Mouse (Mus musculus) ovary, adult 18-20 months (tissue): ENCODE data around the gene Fosl1.

Experiments used
- DNase-seq: peaks from one replicate; pipeline ENCODE4 v3.0.0; 2022; ENCODE audit warnings: low spot score, mixed read lengths

The Fosl1 gene

DNA sequence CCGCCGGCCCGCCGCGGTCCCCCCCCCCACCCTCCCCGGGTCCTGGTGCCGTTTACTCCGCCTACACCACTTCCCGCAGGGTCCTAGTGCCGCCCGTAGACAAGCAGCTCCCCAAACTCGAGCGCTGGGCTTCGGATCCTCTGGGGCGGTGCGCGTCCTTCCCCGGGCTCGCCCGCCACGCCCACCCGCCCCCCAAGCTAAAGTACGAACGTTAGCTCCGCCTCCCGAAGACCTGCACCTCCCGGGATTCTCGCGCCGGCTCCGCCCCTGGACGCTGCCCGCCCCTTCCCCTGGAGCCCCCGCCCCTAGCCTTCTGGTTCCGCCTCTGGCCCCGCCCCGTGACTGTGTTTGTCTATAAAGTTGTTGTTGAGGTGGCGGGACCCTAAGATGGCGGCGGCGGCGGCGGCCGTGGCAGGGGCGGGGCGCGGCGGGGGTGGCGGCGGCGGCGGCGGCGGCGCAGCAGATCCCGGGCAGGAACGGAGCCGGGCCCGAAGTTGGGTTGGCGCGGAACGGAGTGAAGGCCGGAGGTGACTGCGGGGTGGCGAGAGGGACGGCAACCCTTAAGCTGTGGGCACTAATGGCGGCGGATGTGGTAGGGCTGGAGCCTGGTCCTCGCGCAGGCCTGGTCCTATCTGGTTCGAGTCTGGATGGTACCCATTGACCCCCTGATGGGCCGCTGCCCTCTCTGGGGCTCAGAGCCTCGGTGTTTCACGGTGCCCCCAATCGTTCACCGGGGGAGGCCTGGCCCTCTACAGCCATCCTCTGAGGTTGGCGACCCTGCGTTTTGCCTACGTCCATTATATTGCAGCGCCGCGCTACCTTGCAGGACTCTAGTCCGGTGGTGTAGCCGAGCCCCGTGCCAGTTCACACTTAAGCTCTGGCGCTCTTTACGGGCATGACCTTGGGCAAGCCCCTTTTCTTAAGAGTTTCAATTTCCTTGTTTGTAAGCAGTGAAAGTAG is 22.3 kb upstream of the Fosl1 start, which contains the start of the genes Drap1 and AI837181:
Gene Drap1 (minus strand): TSS at position 198 of the 960 bp plus-strand sequence.
Gene AI837181 (plus strand): TSS at position 363 of the 960 bp plus-strand sequence.
- peak; percentile 94 for DNase-seq

DNA sequence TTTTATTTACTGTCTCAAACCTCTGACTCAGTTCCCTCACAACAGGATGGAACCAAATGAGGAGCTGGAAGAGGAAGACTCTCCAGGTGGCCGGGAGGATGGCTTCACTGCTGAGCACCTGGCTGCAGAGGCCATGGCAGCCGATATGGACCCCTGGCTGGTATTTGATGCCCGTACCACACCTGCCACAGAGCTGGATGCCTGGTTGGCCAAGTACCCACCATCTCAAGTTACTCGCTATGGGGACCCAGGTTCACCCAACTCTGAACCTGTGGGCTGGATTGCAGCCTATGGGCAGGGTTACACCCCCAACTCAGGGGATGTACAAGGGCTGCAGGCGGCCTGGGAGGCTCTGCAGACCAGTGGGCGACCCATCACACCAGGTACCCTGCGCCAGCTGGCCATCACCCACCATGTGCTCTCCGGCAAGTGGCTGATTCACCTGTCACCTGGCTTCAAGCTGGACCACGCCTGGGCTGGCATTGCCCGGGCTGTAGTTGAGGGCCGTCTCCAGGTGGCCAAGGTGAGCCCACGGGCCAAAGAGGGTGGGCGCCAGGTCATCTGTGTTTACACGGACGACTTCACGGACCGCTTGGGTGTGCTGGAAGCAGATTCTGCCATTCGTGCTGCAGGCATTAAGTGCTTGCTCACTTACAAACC is 21.3 kb upstream of the Fosl1 start:
- DNase-seq, result no peak

DNA sequence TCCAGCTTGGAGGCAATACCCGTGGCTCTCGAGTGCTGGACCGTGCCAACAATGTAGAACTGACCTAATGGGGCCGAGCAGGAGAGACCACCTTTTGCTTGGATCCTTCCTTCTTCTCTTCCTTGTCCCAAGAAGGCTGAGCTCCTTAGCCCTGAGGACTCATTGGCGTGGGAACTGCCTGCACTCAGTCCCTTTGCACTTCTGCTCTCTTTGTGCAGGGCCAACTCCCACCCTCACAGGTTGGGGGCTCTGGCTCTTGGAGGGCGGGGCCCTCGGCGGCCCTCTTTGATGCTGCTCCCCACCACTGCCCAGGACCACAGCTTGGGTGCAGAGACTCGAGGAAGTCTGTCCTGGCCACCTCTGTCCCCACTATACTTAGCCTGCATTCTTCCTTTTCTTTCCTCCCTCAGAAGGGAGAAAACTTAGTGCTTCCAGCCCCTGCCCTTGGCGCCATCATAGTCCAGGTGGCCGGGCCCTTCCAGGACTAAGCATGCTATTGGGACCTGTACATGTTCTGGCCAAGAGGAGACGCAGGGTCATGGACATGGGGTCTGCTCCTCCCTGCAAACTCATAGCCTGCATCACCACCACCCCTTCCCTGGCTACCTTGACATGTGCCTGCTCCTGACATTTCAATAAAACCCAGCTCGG is 20.6 kb upstream of the Fosl1 start:
- no peak for DNase-seq

- no peak for DNase-seq
These were observed 19.3 kb upstream of the Fosl1 start for GRCm38 (mm10) chr19:5428083-5428482.

- DNase-seq, result no peak
These were observed 18.1 kb upstream of the Fosl1 start for GRCm38 (mm10) chr19:5429219-5429618.

DNA sequence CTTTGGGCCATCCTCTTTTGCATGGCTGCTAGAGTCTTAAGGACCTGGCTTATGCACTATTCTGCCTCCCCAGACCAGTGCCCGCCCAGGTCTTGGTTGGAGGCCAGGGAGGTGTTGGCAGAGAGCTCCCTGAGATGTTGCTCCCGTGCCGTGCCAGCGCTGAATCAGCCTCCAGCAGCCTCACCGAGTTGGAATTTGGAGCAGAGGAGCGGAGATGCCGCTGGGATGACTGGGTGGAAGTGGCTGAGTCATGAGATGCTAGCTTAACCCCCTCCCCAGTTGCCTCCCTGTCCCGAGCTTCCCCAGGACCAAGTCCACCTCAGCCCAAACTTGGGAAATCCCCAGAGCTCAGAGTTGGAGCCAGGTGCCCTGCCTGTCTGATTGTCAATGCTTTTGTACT is 17.5 kb upstream of the Fosl1 start:
- DNase-seq, result no peak

DNA sequence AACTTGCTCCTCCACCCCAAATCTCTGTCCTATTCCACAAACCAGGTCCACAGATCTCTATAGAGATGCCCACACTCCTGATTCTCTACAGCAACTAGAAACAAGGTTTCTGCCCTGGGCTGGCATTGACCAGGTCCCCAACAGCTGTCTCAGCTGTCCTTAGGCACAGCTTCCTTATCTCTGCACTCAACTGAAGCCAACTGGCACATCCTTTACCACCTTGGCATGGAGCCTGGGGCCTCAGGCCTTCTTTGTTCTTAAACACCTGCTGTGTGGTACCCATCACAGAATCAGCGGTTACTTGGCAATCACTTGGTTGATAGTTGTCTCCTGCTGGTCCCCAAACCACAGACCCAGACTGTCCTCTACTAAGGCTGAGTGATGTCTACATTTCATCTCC is 16.9 kb upstream of the Fosl1 start:
- no peak for DNase-seq

GRCm38 (mm10) chr19:5431911-5432464 is 15.4 kb upstream of the Fosl1 start:
- no peak for DNase-seq

- peak; percentile 51 for DNase-seq
These were observed 14.1 kb upstream of the Fosl1 start for GRCm38 (mm10) chr19:5432992-5433852.

- DNase-seq, result no peak
These were observed 13.4 kb upstream of the Fosl1 start for GRCm38 (mm10) chr19:5433951-5434350.

GRCm38 (mm10) chr19:5444371-5444908 is 2.9 kb upstream of the Fosl1 start:
- DNase-seq, result no peak

- no peak for DNase-seq
These were observed 2.4 kb upstream of the Fosl1 start for GRCm38 (mm10) chr19:5444954-5445353.

DNA sequence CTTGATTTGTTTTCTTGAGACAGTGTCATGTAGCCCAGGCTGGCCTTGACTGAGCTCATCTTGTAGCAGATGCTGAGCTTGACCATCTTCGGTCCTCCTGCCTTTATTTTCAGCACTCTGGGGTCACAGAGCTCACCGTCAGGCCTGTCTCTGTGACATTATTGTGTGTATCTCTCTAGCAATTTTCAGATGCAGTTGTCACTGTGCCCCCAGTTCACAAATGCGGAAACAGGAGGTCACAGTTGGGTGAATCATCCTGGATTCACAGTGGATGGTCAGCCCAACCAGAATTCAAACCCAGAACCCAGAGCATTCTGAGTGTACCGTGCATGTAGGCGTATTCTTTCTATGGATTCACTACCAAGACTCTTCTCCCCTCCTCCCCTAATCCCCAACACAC is 1.6 kb upstream of the Fosl1 start:
- no peak for DNase-seq

DNA sequence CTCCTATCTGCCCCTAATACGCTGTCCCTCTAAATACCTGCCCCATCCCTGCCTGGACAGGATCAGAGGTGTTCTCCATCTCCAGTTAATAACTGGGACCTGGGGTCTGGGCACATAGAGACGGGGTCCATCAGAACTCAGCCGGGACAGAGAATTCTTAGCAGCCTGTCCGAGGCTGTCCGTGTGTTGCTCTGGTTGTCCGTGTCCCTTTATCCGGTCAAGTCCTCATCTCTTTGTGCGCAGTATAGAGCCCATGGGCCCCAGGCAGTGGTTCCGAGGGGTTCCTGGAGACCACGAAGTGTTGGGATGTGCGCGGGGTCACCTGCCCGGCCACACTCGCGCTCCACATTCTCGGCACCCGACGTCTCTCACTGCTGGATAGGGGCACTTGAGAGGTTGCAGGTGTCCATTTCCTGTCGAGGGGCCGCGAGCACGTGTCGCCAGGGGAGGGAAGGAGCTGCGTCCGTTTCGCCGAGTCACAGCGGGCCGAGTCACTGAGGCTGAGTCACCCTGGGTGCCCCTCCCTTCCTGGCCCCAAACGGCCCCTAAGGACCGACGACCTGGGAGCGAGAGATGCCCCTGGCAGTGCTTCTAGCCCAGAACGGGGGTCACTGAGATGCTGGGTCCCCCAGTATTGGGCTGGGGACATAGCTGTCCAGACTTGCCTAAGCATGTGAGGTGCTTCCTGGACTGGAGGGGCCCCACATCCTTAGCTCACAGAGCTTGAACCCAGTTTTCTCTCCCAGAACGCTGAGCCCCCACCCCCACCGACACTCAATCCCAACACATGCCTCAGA is 1.2 kb downstream of the Fosl1 start:
- DNase-seq, result no peak

- no peak for DNase-seq
These were observed 2.3 kb downstream of the Fosl1 start for GRCm38 (mm10) chr19:5449673-5450072.

DNA sequence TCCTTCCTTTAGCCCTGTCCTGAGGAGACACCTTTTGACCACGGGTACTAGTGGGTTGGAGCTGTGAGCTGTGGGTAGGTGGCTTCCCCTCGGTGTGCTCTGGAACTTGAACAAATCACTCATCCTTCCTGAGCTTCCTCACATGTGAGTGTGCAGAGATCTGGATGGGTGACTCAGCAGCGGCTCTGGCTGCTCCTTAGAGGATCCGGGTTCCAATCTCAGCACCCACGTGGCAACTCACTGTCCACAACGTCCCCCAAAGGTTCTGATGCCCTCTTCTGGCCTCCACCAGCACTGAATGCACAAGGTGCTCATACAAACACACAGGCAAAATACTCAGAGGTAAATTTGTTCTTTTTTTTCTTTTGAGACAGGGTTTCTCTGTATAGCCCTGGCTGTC is 4.4 kb downstream of the Fosl1 start:
- DNase-seq, result no peak

DNA sequence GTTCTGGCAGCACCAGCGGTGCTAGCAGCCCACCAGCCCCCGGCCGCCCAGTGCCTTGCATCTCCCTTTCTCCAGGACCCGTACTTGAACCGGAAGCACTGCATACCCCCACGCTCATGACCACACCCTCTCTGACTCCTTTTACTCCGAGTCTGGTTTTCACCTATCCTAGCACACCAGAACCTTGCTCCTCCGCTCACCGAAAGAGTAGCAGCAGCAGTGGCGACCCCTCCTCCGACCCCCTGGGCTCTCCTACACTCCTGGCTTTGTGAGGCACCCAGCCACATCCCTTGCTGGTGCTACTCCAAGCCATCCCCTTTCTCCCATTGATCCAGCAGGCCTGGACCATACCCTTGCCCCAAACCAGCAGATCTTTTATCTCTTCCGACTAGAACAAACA is 7.7 kb downstream of the Fosl1 start:
- no peak for DNase-seq

- no peak for DNase-seq
These were observed 8.2 kb downstream of the Fosl1 start for GRCm38 (mm10) chr19:5455568-5455967.

GRCm38 (mm10) chr19:5456241-5456921 is 9.0 kb downstream of the Fosl1 start:
- no peak for DNase-seq
